Mouse (Mus musculus): Measurements from ENCODE around the gene Fndc7.

DNA sequence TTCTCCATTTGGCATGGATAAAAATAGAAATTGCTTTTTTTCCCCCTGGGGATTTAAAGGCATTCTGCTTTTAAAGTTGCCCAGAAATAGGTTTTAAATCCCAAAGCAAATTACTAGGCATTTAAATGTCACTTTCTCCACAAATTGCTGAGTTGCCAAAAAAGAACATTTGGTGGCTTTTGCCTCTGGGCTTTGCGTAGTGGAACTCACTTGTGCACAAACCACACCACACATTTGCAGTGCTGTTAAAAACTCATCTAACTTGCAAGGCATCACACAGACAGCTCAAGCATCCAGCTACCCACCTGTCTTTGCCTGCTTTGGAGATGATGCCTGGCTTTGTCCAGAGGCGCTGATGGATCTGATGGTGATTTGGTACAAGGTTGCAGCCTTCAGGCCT is 6.7 kb downstream of the Fndc7 start:
- no peak for TF ChIP-seq CTCF (IDR thresholded peaks at IDR 0.05; ENCODE audit: control insufficient read depth, insufficient read depth, low read length)
- no peak for TF ChIP-seq POLR2A (IDR thresholded peaks at IDR 0.05; ENCODE audit: borderline replicate concordance, control insufficient read depth, low read depth, low read length)

All from bone marrow, adult 2 months (tissue).